Mouse (Mus musculus) left cerebral cortex, adult 2 months (tissue): ENCODE results near the gene Klf12. TPM values are rescaled to one million over a fixed set of nuclear protein-coding genes. Genes with fewer than 3 reads are reported as not detected.

Source experiments
- DNase-seq, 2 experiments: peaks; one replicate each; pipeline ENCODE4 v3.0.0; 2021 to 2022; ENCODE audit warnings: low spot score in 2 of 2, mixed read lengths in 1 of 2; ENCODE audit errors: extremely low spot score in 1 of 2
- H3K27ac ChIP-seq: fragments of 200-600 bp; 2 replicates; pipeline ENCODE4 v1.8.1; 2022
- H3K4me3 ChIP-seq: fragments of 200-600 bp; 2 replicates; pipeline ENCODE4 v1.8.1; 2022
- CTCF ChIP-seq: fragments of 200-600 bp; IDR thresholded peaks from 2 replicates; pipeline ENCODE4 v1.8.1; 2022; ENCODE audit warnings: antibody characterized with exemption, mild to moderate bottlenecking, moderate library complexity
- intact Hi-C: fragments of 180-260 bp; cut with DNase I; formaldehyde crosslinking; loops from one replicate; pipeline ENCODE4 v1.15.1; 2025
- total RNA-seq, 2 experiments: library from RNA; stranded (reverse); gene quantifications; 2 replicates each; pipeline ENCODE4 v1.2.3; 2021

The Klf12 gene
- total RNA-seq, 2 experiments from 2014 or later: 53.6 to 55.7 TPM

DNA sequence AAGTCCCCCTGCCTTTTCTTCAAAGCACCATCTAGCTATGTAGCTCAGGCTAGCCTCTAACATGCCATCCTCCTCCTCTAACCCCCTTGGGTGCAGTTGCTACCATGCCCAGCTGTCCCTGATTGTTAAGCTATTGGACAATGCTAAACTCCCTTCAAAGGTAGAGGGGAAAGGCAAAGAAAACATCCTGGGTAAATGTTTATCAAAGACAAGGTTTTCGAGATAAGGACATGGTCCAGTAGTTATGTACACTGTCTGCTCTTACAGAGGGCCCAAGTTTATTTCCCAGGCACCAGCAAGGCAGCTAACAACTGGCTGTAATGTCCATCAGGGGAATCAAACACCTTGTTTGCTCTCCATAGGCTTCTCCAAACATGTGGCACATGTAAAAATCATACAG lies 53.1 kb downstream of the Klf12 start:
- no peak for DNase-seq
- no peak overlapping the region for H3K4me3 ChIP-seq
- TF ChIP-seq CTCF: no peak
- intact Hi-C loops: no loop called here
- H3K27ac ChIP-seq: no peak overlapping the region

- intact Hi-C loops: no loop called here
- no peak overlapping the region for H3K27ac ChIP-seq
- no peak for TF ChIP-seq CTCF
- no peak for DNase-seq
- no peak overlapping the region for H3K4me3 ChIP-seq
Measured at GRCm38 (mm10) chr14:100228120-100228519, 56.4 kb downstream of the Klf12 start.

DNA sequence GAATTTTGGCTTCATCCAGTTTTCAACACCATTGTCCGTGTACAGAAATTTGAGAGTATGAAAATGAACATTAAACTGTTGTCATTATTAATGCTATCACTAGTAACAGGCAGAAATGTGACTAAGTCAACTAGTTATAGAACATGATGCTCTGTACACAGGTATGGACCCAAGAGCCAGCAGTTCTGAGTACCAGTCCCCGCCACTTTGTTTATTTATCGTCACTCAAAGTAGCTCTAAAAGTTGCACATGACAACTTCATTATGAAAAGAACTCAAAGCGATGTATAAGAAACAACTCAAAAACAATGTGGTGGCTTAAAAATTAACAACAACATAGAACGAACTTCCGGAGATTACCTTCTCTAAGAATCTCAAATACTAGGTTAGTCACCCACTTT lies 56.8 kb downstream of the Klf12 start:
- intact Hi-C loops: no loop called here
- Histone ChIP-seq H3K27ac (no peak overlapping the region), H3K4me3 (no peak overlapping the region)
- no peak for DNase-seq
- no peak for TF ChIP-seq CTCF

DNA sequence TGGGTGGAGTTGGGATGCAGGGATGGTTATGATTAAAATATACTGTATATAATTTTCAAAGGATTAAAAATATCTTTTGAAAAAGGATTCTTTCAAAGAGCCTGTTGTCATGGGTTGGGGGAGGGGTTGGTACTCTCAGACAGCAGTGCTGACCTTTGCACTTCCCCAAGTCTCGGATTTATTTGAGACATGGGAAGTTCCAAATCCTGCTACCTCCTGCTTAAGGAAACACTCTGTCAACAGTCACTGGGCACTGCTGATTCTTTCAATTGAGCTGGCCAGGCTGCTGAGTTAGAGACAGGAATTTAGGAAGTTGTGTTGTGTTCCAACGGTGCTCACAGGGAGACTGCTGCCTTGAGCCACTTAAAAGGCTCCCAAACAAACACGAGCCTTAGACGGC lies 60.3 kb downstream of the Klf12 start:
- intact Hi-C loops: no loop called here
- TF ChIP-seq CTCF: no peak
- H3K4me3 ChIP-seq: no peak overlapping the region
- no peak for DNase-seq
- no peak overlapping the region for H3K27ac ChIP-seq

GRCm38 (mm10) chr14:100222260-100222659 lies 62.2 kb downstream of the Klf12 start:
- Histone ChIP-seq H3K27ac (no peak overlapping the region), H3K4me3 (no peak overlapping the region)
- no peak for TF ChIP-seq CTCF
- intact Hi-C loops: no loop called here
- no peak for DNase-seq

- H3K4me3 ChIP-seq: no peak overlapping the region
- TF ChIP-seq CTCF: no peak
- intact Hi-C loops: no loop called here
- no peak overlapping the region for H3K27ac ChIP-seq
- no peak for DNase-seq
Measured at GRCm38 (mm10) chr14:100215213-100215785, 69.2 kb downstream of the Klf12 start.

GRCm38 (mm10) chr14:100213066-100213465 lies 71.4 kb downstream of the Klf12 start:
- intact Hi-C loops: no loop called here
- peak overlapping the region; percentile 26 for H3K4me3 ChIP-seq
- peak; percentile 35 to 41 for DNase-seq
- TF ChIP-seq CTCF: no peak
- H3K27ac ChIP-seq: peak overlapping the region; percentile 72

DNA sequence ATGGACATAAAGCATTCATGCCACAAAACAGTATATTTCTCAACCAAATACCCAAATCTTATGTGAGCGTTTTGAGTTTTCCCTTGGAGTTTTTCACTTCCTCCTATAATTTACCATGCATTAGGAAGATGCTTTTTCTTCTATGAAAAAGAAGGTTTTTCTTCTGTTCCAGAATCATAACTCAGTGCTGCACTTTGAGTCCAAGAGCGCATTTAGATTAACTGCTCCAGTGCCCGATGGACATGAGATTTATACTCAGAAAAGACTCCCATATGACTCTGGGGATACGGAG lies 72.7 kb downstream of the Klf12 start:
- TF ChIP-seq CTCF: no peak
- intact Hi-C loops: loop anchor here (1.0 kb wide), 1 partner anchor 73 kb away; the partner anchor contains the start of gene Klf12
- Histone ChIP-seq H3K27ac (peak overlapping the region; percentile 81), H3K4me3 (no peak overlapping the region)
- DNase-seq: no peak

- peak overlapping the region; percentile 3 for H3K4me3 ChIP-seq
- intact Hi-C loops: loop anchor here (1.0 kb wide), 1 partner anchor 73 kb away; the partner anchor contains the start of gene Klf12
- peak; percentile 69 to 73 for DNase-seq
- H3K27ac ChIP-seq: peak overlapping the region; percentile 81
- TF ChIP-seq CTCF: no peak
Measured at GRCm38 (mm10) chr14:100211036-100211825, 73.2 kb downstream of the Klf12 start.

- TF ChIP-seq CTCF: no peak
Measured at GRCm38 (mm10) chr14:100209814-100210419, 74.6 kb downstream of the Klf12 start.

GRCm38 (mm10) chr14:100207081-100207480 lies 77.4 kb downstream of the Klf12 start:
- no peak overlapping the region for H3K27ac ChIP-seq
- no peak for TF ChIP-seq CTCF
- DNase-seq: no peak
- H3K4me3 ChIP-seq: no peak overlapping the region
- intact Hi-C loops: no loop called here

More at GRCm38 (mm10) chr14:100209814-100210419, 74.6 kb downstream of the Klf12 start:
- intact Hi-C loops: no loop called here
- Histone ChIP-seq H3K27ac (no peak overlapping the region; the same call in 1 of the 2 replicates), H3K4me3 (no peak overlapping the region)
- no peak for DNase-seq

GRCm38 (mm10) chr14:100206207-100206606 lies 78.3 kb downstream of the Klf12 start:
- DNase-seq: no peak
- intact Hi-C loops: no loop called here
- TF ChIP-seq CTCF: no peak
- Histone ChIP-seq H3K4me3 (no peak overlapping the region), H3K27ac (no peak overlapping the region)
